Mouse (Mus musculus) bone marrow macrophage, adult 2 months (primary cell): Measurements from ENCODE around the gene Vav3. TPM values are rescaled to one million over a fixed set of nuclear protein-coding genes. Genes with fewer than 3 reads are reported as not detected.
A peak's percentile ranks its signal among the peaks of the same experiment; 100 is the strongest.

Experiments
- H3K27ac ChIP-seq: 2 replicates; pipeline ENCODE4 v1.5.1; 2012; ENCODE audit warnings: low read depth, low read length; ENCODE audit not compliant: insufficient read depth
- H3K4me1 ChIP-seq: 2 replicates; pipeline ENCODE4 v1.6.1; 2012; ENCODE audit warnings: low read length; ENCODE audit not compliant: control insufficient read depth, insufficient read depth
- H3K4me3 ChIP-seq: 2 replicates; pipeline ENCODE4 v1.5.1; 2012; ENCODE audit warnings: mild to moderate bottlenecking, low read length, moderate library complexity; ENCODE audit not compliant: insufficient read depth
- CTCF ChIP-seq: IDR thresholded peaks from 2 replicates; pipeline ENCODE4 v1.5.1; 2012; ENCODE audit warnings: low read depth, mild to moderate bottlenecking, low read length, moderate library complexity
- POLR2A ChIP-seq: IDR thresholded peaks from 2 replicates; pipeline ENCODE4 v1.6.1; 2012; ENCODE audit warnings: mild to moderate bottlenecking, low read depth, low read length, borderline replicate concordance
- polyA plus RNA-seq: library from polyadenylated mRNA; stranded (reverse); fragments of >200 nt; gene quantifications from 2 replicates; pipeline ENCODE4 v1.2.4, GENCODE M21; 2012; ENCODE audit not compliant: missing spikeins, insufficient read depth, insufficient read length

Vav3 gene
- polyA plus RNA-seq, 1 experiment = 30.6 TPM

DNA sequence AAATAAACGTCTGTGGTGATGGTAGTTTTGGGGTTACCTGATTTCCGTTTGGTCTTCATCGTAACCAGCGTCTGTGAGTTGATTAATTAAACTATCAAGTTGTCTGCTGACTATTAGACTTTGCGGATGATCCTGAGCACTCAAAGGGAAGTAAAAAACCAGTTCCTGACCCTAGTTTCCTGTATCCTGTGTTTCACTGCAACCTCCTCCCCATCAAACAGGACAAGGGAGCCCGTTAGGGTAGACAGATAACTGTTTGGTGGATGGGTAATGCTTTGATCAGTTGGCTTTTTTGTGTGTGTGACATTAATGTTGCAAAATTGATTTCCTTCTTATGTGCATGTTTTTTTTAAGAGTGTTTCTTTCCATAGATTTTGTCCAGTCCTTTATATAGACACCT lies 12.2 kb downstream of the Vav3 start:
- peaks cover 45% of the 10 kb centered on the region for H3K4me1 ChIP-seq
- H3K27ac ChIP-seq = peak overlapping the region; percentile 5; the same call in 1 of the 2 replicates
- no peak overlapping the region for H3K4me3 ChIP-seq
- TF ChIP-seq CTCF = no peak
- TF ChIP-seq POLR2A = no peak

DNA sequence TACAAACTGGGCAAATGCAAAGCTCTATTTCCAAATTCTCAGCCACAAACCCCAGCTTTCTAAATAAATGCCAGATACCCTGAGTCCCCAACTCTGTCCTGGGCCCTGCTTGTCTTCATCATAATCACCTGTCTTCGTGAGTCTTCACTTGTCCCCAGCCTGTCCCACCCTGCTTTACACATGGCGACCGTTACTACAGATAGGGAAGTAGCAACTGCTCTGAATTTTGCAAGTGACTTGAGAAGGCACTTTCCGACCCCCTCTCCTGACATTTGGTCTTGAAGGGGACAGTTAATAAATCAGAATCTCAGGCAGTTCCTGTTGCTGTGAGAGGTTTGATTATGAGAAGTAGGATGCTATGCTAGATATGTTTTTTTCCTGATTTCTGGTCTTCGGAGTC lies 13.4 kb downstream of the Vav3 start:
- Histone ChIP-seq H3K4me3 (no peak overlapping the region), H3K4me1 (peaks cover 52% of the 10 kb centered on the region), H3K27ac (no peak overlapping the region)
- TF ChIP-seq POLR2A = no peak
- TF ChIP-seq CTCF = no peak

DNA sequence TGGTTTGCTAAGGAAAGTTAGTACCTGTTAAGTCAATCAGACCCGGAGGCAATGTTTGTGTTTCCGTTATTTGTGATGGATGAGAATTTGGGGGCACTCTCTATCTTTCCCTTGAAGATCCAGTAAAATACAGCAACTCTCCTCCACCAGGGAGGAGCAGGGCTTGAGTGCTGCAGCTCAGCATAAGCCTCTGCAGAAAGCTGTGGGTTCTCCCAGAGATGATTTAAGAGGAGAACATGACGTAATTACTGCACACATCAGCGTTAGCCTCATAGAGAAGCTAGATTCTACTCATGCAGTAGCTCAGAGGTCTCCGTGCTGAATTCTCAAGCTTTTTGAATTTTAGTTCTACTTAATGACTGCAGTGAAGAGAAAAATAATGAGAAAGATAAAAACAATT lies 14.7 kb downstream of the Vav3 start:
- Histone ChIP-seq H3K27ac (no peak overlapping the region), H3K4me1 (peaks cover 56% of the 10 kb centered on the region), H3K4me3 (no peak overlapping the region)
- TF ChIP-seq CTCF (no peak), POLR2A (no peak)

GRCm38 (mm10) chr3:109360746-109361145 lies 20.3 kb downstream of the Vav3 start:
- Histone ChIP-seq H3K4me1 (peaks cover 60% of the 10 kb centered on the region), H3K27ac (peak overlapping the region; percentile 40; the same call in 1 of the 2 replicates)

DNA sequence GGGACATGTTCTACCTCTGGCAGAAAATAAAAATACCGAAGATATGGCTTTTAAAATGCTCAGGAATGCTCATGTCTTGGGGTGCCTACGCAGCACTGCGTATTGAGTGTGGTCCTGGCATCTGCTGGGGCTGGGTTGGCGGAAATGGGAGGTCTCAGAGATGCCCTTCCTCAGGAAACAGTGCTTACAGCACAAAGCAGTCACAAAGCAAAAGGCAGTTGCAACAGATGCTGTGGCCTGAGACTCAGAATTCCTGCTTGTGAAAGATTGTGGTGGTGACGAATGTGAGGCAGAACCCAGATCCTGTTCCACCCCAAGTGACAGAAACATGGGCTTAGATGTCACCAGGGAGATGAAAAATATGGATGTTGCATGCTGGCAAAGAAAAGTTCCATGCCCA lies 21.4 kb downstream of the Vav3 start:
- Histone ChIP-seq H3K27ac (peak overlapping the region; percentile 47), H3K4me3 (no peak overlapping the region), H3K4me1 (peaks cover 67% of the 10 kb centered on the region)
- no peak for TF ChIP-seq POLR2A
- TF ChIP-seq CTCF = no peak

More at GRCm38 (mm10) chr3:109360746-109361145, 20.3 kb downstream of the Vav3 start:
- no peak overlapping the region for H3K4me3 ChIP-seq
- TF ChIP-seq CTCF (no peak), POLR2A (no peak)

- TF ChIP-seq CTCF = no peak
- no peak for TF ChIP-seq POLR2A
- H3K4me3 ChIP-seq = no peak overlapping the region
- H3K4me1 ChIP-seq = peaks cover 64% of the 10 kb centered on the region
- H3K27ac ChIP-seq = peak overlapping the region; percentile 32
Measured at GRCm38 (mm10) chr3:109362310-109362709, 21.9 kb downstream of the Vav3 start.

GRCm38 (mm10) chr3:109363522-109363921 lies 23.1 kb downstream of the Vav3 start:
- H3K27ac ChIP-seq = no peak overlapping the region
- peaks cover 57% of the 10 kb centered on the region for H3K4me1 ChIP-seq
- no peak overlapping the region for H3K4me3 ChIP-seq
- TF ChIP-seq POLR2A (no peak), CTCF (no peak)

- H3K4me1 ChIP-seq = peaks cover 53% of the 10 kb centered on the region
- H3K4me3 ChIP-seq = no peak overlapping the region
- H3K27ac ChIP-seq = no peak overlapping the region
- no peak for TF ChIP-seq CTCF
- no peak for TF ChIP-seq POLR2A
Measured at GRCm38 (mm10) chr3:109365875-109366274, 25.4 kb downstream of the Vav3 start.

GRCm38 (mm10) chr3:109366411-109366851 lies 26.0 kb downstream of the Vav3 start:
- Histone ChIP-seq H3K4me3 (no peak overlapping the region), H3K27ac (no peak overlapping the region), H3K4me1 (peaks cover 48% of the 10 kb centered on the region)
- TF ChIP-seq CTCF (no peak), POLR2A (no peak)

- no peak overlapping the region for H3K4me3 ChIP-seq
Measured at GRCm38 (mm10) chr3:109368383-109369289, 28.2 kb downstream of the Vav3 start.

More at GRCm38 (mm10) chr3:109368383-109369289, 28.2 kb downstream of the Vav3 start:
- TF ChIP-seq CTCF (no peak), POLR2A (no peak)
- peaks cover 31% of the 10 kb centered on the region for H3K4me1 ChIP-seq
- no peak overlapping the region for H3K27ac ChIP-seq
